Mouse (Mus musculus) right cerebral cortex, adult 18-20 months (tissue): ENCODE measurements around the gene Frg2f1.
A peak's percentile ranks its signal among the peaks of the same experiment; 100 is the strongest.
"Not testable (repeated sequence)": the region's sequence is repeated elsewhere in the genome, so short reads cannot be mapped to it uniquely, and the experiment has no call there.

Experiments
- DNase-seq: peaks from one replicate; pipeline ENCODE4 v3.0.0; 2022; ENCODE audit warnings: mixed read lengths

Frg2f1 gene

DNA sequence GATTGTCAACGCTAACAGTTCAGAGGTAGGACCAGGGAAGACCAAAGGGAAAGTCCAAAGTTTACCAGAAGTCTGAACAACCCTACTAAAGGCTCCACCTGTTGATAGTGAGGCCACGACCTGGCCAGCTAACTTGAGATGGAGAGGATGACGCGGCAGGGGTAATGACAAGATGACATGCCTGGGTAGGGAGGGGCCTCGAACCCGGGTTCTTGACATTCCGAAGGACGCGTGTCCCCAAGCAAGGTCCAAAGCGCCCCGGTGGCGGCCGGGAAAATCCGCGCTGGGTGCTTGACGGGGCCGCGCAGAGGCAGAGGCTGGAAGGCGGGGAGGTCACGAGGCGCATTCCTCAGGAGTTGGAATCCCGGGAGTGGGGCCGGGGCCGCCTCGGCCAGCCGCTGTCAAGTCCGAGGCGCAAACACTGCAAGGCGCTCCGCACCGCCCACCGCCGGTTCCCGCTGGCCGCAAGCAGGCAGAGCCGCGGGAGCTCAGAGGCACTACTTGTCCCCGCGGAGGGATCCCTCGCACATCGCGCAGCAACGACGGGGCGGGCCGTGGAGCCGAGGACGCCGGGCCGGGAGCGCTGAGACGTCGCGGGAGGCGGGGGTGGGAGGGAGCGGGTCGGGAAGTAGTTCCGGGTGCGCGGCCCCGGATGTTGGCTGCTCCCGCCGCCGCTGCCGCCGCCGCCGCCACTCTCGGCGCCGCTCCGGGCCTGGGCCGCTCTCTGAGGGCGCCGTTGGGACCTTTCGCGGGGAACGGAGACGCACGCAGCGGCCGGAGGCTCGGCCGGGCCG lies at the start of gene Frg2f1:
Gene Frg2f1 (minus strand): TSS at position 499 of the 794 bp plus-strand sequence.
- DNase-seq: peak; percentile 95

DNA sequence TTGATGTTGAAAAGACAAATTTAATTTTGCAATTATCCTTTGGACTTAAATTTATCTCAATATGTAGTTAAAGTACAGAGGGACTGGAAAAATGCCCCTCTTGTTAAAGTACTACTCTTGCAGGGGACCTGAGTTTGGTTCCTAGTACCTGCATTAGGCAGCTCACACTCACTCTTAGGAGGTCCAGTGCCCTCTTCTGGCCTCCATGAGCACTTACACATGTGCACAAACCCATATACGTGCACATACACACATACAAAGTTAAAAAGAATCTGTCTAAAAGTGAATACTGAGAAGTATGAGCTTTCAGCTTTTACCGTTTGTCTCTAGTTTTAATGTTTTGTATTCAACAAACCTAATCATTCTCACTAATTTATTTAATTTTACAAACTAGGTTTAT lies 48.7 kb upstream of the Frg2f1 start:
- no peak for DNase-seq

DNA sequence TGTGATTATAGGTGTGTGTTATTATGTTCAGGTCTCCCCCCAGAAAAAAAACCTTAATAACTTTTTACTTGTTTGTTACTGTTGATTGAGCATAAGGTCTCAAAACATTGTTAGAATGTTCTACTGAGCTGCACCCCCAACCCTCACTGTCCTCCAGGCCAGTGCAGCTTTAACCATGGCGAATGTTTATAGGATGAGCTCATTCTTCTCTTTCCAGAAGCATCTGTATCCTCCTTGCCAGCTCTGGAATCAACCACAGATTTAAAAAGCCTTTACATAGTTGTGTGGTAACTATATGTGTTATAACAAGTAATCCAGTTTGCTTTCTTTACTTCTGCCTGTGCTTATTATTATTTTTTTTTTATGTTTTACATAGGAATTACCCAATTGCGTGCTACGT lies 36.1 kb upstream of the Frg2f1 start:
- no peak for DNase-seq

DNA sequence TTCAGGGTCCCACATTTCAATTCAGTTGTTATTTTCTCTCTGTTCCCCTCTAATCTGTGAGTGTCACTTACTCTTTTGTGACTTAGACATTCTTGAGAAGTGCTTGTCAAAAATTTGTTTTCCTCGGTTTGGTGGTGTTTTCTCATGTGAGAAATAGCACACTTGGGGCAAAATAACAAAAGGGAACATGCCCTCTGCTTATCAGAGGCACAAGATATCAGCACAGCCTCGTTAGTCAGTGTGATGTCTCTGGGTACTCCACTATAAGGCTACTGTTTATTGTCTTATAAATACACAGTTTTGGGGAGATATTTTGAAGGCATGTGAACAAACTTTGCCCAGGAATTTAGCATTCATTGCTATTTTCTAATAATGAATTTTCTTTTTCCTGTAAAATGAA lies 35.2 kb upstream of the Frg2f1 start:
- no peak for DNase-seq

DNA sequence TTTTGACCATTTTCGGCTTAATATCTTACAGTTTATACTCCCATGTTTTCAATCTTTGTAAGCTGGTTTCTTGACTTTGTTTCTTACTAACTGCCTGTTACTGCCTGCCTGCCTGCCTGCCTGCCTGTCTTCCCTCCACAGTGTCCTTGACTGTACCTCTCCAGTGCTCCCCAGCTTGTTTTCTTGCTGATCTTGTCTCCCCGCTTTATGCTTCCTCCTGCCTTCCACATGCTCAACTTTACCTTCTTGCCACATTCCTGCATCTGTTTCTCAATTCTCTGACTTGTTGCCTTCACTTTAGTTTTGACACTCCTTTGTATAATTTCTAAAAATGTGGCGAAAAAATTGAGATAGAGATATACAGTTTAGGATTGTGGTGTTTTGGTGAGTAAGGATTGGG lies 33.4 kb upstream of the Frg2f1 start:
- no peak for DNase-seq

DNA sequence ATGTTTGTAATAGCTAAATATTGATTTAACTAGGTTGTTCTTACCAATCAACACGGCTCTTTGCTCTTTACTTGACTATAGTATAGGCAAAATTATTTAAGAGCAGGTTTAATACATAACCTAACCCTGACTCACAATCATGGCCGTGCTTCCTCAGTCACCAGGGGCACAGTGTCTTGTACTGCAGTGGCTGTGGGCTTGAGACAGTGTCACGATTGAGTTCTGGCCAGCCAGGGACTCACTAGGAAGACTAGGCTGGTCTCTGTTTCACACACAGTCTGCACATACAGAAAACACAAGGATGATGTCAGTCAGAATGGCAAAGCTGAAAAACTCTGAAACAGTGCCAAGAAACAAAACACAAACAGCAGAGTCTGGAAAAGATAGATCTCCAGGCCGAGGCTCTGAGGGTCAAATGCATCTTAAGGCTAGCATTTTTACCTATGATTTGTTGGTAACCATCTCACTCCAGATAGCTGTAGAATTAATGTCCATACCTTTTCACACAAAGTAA lies 27.1 kb upstream of the Frg2f1 start:
- no peak for DNase-seq

DNA sequence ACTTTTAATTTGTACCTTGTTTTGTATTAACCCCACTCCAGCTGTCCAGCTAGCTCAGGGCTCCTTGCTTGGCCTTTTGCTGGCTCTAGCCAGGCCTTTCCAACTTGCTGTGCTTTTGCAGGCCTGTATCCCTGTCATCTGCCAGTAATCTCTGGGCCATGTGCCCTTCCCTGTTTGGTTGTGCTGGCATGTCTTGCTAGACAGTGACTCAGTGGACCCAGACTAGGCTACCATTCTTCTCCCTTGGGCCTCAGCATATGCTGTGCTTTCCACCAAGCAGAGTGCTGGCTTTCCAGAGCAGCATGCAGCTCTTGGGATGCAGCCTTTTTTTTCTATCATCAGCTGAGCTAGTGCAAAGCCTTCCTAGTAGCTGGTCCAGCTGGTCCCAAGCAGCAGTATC lies 23.8 kb upstream of the Frg2f1 start:
- no peak for DNase-seq

DNA sequence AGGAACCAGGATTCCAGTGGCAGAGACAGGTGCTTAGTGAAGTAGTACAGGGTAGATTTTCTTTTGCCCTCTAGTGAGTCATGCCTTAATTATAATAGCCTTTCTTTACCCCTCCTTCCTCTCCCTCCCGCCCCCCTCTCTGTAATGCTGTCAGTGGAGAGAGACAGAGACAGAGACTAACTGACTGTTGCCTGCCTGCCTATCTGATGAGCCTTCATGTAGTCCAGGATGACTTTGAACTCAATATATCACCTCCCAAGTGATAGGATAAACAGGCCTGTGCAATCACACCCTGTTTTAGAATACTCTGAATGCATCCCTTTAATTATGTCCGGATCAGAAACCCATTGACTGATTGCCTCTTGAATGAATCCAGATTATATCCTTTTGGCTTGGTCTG lies 16.1 kb upstream of the Frg2f1 start:
- DNase-seq: no peak

DNA sequence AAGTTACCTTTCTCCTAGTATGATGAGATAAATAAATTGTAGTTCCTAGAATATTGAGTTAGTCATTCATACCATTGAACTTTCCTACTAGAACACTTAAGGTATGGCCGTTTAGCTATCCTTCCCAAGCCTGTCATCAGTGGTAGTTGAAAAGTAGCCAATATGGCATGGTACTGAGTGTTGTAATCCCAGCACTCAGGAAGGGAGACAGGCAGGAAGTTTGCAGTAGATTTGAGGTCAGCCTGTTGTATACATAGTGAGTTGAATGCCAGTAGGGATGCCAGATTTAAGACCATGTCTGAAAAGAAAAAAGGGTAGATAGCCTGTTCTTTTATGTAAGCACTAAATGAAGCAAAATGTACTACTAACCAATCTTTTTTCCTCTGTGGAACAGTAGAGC lies 11.5 kb upstream of the Frg2f1 start:
- DNase-seq: no peak

DNA sequence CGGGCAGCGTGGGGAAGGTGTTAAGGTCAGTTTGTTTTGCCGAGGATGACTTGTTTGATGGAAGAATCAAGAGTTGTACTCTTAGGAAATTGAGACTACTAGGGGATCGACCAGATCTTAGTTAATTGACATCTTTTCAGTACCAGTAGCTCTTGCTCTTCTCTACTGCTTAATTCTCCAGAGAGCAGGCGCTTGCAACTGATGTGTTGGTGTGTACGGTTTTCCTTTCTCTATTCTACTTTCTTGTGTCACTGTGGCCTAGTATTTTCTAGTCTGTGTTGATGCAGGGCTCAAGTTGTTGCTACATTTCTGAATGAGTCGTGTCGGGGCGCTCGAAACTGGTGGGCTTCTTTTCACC lies 1.2 kb upstream of the Frg2f1 start:
- no peak for DNase-seq

DNA sequence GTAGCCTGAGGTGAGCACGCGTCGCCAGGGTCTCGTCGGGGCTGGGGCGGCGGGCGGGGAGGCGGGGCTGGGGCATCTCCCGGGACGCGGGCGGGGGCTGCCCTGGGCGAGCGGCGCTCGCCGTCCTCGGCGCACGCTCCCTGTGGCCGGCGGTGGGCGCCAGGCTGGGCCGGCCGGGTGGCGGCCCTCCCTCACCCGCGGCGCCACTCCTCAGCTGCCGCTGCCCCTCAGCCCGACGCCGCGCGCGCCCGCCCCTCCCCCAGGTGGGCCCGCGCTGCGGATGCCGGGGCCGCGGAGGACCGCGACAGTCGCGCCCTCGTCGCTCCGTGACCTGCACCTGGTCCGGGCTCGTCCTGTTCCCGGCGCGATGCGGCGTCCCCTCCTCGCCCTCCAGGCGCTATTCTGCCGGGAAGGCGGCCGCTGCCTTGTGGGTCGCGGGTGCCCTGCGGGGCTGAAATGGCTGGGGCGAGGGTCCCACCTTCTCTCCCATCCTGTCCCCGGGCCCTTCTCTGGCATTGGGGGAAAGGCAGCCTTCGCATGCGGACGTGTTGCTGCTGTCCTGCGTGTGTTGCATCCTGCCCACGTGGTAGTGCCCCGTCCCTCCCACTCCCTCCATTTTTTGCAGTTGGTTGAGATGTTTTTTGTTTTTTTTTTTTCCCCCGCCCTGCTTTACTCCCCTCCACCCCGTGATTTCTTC lies 655 bp upstream of the Frg2f1 start:
- DNase-seq: peak; percentile 41

DNA sequence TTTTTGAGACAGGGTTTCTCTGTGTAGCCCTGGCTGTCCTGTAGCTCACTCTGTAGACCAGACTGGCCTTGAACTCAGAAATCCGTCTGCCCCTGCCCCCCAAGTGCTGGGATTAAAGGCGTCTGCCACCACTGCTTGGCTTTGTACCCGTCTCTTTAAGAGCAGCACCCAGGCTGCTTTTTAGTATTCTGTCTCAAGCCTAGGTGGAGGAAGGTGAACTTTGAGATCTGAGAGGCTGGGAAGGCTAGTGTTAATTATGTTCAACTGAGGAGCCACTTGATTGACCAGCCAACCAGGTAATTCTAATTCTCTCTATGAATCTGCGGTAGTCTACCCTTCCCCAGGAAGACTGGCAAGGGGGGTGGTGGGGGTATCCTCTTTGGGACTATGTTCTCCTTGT lies 1.9 kb downstream of the Frg2f1 start:
- no peak for DNase-seq

DNA sequence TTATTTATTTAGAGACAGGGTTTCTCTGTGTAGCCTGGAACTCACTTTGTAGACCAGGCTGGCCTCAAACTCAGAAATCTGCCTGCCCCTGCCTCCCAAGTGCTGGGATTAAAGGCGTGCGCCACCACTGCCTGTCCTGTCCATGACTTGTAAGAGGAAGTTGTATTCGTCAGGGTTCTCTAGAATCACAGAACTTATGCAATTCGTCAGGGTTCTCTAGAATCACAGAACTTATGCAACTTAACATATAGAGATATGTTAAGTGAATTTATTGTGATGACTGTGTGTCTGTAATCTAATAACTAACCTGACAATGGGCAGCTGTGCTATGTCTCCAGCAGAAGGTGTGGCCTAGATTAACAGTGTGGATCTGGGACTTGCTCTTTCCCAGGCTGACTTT lies 2.7 kb downstream of the Frg2f1 start, which contains the start of gene Foxj3:
Gene Foxj3 (plus strand): TSS at position 390 of the 400 bp plus-strand sequence.
- DNase-seq: not testable (repeated sequence)

DNA sequence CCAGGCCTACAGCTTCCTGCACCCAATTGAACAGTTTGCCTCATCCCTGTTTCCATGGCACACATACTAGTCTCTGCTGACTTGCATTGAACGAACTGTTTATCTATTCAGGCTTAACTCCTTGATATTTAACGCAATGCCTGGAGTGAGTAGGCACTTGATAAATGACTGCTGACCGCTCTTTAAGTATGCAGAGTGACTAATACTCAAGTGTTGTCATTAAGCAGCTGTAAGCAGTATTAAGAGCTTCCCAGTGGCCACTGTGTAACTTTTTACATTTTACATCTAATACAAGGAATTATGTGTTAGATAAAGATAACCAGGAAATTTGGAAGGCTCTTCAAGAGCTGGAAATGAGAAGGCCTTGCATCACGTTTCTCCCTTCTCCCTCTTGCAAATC lies 4.2 kb downstream of the Frg2f1 start:
- DNase-seq: no peak

DNA sequence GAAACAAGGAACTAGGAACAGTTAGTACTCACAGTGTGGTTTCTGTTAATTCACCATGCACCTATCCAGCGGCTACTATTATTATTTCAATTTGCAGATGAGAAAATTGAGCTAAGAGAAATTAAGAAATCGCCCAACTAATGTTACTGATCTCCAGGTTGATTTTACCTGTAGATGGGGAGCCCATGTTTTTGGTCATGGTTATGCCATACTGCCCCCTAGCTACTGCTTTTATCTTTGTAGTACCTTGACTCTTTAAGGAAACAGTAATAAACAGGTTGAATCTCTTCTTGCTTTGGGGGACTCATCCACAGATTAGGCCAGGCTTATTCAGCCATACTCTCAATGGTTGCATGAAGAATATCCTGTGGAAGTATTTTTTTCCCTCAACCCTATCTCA lies 7.5 kb downstream of the Frg2f1 start:
- no peak for DNase-seq

DNA sequence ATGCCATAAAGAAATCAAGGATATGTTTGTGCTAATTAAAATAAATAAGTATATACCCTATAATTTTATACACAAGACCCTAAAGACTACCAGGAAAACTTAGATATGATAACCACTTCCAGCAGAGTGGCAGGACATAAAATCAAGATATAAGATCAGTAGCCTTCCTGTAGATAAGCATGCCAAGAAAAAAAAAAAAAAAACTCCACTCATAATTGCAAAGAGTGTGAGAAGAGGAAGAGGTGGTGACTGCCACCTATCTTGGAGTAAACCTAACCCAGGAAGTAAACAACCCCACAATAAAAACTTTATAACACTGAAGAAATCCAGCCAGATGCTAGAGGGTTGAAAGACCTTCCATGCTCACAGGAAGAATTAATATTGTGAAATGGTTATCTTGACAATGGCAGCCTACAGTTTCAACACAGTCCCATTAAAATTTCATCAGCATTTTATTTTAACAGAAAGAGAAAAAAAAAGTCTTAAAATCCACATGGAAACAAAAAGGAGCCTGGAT lies 12.9 kb downstream of the Frg2f1 start:
- no peak for DNase-seq

DNA sequence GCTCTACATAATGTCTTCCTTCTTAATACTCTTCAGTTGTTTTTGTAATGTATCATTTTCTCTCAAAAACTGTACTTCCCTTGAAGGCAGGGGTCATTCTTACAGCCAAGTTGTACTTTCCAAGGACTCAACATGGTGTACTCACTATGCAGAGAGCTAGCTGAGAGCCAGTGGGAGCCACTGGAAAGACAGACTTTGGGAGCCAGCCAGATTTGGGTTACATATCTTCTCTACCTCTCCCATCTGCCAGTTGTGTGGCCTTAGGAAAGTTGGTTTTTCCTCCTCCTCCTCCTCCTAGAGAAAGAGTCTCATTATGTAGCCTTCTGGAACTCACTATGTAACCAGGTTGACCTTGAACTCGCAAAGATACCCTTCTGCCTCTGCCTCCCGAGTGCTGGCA lies 14.9 kb downstream of the Frg2f1 start:
- DNase-seq: no peak

DNA sequence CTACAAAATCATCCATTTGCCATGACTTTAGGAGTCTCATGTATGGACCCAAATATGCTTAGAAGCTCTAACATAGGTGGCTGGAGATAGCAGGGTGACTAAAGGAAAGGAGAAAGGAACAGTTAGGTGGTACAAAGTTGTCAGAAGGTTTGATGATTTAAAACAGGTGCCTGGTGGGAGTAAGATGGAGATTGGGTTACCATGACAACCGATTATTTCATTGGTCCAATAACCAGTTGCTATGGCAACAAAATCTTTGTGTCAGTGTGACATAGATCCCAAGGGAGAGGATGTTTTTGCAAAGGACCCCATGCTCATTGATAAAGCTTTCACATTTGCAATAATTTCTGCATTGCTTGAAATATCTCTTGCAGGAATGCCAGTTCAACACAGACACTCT lies 15.3 kb downstream of the Frg2f1 start:
- no peak for DNase-seq

DNA sequence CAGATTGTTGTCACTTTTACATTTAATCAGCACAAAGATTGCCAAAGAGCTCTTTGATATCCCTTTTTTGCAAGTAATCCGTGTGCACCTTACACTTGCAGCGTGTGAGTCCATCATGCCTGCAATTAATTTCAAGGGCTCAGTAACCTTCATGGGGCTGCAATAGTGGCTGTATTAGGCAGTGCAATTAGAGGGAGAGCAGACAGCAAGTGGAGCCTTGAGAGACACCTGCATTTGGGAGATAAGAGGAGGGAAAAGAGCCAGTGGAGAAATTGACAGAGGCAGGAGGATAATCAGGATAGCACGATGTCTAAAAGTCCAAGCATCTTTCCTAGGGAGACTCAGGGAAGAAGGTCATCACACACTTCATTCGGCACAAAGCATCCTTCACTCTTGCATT lies 15.8 kb downstream of the Frg2f1 start:
- DNase-seq: no peak

DNA sequence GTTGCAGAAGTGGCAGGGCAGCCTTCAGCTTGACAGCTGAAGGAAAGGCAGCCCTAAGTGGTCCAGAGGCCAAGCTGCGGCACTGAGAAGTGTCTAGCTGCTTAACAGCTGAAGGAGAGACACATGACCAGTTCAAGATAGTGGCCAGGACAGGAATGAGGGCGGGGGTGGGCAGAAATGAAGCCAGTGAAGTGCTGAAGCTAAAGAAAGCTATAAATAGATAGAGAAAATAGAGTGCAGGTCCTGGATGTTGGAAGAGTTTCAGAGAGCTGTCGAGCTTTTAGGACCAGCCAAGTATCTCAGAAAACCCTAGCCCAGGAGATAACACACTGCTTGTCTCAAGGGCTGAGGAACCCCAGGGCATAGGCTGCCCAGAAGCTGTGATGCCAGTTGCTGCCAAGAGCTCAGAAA lies 26.6 kb downstream of the Frg2f1 start:
- DNase-seq: no peak

DNA sequence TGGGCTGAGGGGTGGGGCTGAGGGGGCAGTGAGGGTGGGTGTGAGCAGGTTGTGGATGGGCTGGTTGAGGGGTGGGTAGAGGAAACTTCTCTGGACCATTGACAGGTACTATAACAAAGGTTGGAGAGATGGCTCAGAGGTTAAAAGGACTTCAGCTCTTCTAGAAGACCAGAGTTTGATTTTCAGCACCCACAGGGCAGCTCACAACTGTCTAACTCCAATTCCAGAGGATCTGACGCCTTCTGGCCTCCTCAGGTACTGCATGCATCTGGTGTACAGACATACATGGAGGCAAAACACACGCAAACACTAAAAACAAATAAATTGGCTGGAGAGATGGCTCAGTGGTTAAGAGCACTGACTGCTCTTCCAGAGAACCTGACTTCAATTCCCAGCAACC lies 27.7 kb downstream of the Frg2f1 start:
- no peak for DNase-seq

DNA sequence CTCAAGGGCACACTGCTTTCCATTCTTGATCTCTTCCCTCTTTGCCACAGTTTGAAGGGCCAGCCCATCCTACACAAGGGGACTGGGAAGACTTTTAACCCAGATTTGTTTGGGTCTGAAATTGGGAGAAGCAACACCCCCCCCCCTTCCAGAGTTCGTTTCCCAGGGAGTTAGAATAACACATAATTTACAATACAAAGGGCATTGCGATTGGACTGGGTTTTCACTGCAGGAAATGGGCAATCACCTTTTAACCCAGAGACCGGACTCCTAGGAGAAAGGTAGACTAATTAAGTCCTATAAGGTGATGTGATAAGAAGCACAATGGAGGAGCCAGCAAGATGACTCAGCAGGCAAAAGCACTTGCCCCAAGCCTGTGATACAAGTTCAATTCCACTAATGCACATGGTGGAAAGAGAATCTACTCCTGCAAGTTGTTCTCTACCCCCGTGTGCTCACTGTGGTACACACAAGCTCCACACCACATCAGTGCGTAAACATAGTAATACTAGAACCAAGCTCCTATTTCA lies 40.9 kb downstream of the Frg2f1 start:
- no peak for DNase-seq

DNA sequence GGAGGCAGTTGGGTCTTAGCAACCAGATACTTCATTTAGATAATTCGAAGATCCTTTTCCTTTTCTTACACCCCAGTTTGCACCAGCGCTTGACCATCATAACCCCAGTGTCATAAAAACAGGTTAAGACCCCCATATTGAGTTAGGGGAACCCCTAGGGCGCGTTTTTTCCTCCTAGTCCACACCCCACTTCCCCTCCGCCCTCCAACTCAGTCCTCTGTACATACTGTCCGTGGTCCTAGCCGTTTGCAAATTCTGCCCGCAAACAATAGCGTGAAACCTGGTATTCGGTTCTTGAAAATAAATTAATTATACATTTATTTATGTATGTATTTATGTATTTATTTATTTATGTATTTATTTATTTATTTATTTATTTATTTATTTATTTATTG lies 46.4 kb downstream of the Frg2f1 start:
- DNase-seq: no peak
